8 mouse cellular contexts compared by ENCODE assay signal in the genomic region with DNA sequence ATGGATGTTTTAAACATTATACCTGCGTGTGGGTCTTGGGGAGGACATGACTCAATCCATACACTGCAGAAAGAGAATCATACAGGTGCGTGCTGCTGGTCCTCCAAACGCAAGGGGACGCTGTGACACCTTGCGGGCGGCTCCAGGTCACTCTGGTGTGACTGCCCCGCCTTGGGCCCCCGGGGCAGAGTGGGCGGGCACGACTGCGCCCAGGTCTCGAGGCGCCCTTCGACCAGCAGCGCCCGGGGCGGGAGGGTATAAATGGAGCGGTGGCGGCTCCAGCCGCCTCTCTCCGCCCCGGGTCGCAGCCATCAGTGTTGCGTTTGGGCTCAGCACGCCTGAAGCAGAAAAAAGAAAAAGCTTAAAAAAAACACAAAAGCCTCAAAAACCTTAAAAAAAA. TPM values are rescaled to one million over a fixed set of nuclear protein-coding genes. Genes with fewer than 3 reads are reported as not detected.
DNase-seq lines count a peak whose midpoint lies in the region; ATAC-seq and TF ChIP-seq lines count a peak whose summit lies in the region.

No protein-coding gene starts in this region.

- peaks cover 32% of the 10 kb centered on the region for H3K36me3 ChIP-seq in ES-Bruce4 (ENCODE audit: control insufficient read depth, insufficient read depth, low read length, poor library complexity, severe bottlenecking)
- peaks cover 12% of the 10 kb centered on the region for H3K36me3 ChIP-seq in forebrain, embryonic 12.5 days (replicated peaks)
- H3K36me3 ChIP-seq in heart, postnatal 0 days (replicated peaks; ENCODE audit: control insufficient read depth, insufficient read depth, low read length): peaks cover 8% of the 10 kb centered on the region
- peaks cover 36% of the 10 kb centered on the region for H3K36me3 ChIP-seq in liver, embryonic 15.5 days (replicated peaks)
- H3K36me3 ChIP-seq in neural tube, embryonic 11.5 days (ENCODE audit: control insufficient read depth, insufficient read depth, low read length): peaks cover 6% of the 10 kb centered on the region; the same call in 1 of the 2 replicates
- peaks cover 8% of the 10 kb centered on the region; the same call in 1 of the 2 replicates for H3K36me3 ChIP-seq in stomach, embryonic 16.5 days (ENCODE audit: control insufficient read depth, insufficient read depth, low read length)

- TF ChIP-seq CTCF in ES-Bruce4 (IDR thresholded peaks at IDR 0.05; ENCODE audit: low read depth, low read length): peak; percentile 75
- peak; percentile 89 for TF ChIP-seq CTCF in heart, postnatal 0 days (IDR thresholded peaks at IDR 0.05; ENCODE audit: low read depth)

- H3K4me2 ChIP-seq in forebrain, embryonic 12.5 days: peak overlapping the region; percentile 69
- peak overlapping the region; percentile 73 for H3K4me2 ChIP-seq in heart, postnatal 0 days (ENCODE audit: low read depth, low read length)
- H3K4me2 ChIP-seq in liver, embryonic 15.5 days: peak overlapping the region; percentile 73
- peak overlapping the region; percentile 88 for H3K4me2 ChIP-seq in neural tube, embryonic 11.5 days (ENCODE audit: low read depth)
- H3K4me2 ChIP-seq in stomach, embryonic 16.5 days (ENCODE audit: low read depth, low read length): peak overlapping the region; percentile 87

- H3K4me1 ChIP-seq in ES-Bruce4 (ENCODE audit: control insufficient read depth, insufficient read depth, low read length): no peaks in the 10 kb centered on the region
- H3K4me1 ChIP-seq in forebrain, embryonic 12.5 days: peaks cover 25% of the 10 kb centered on the region
- peaks cover 29% of the 10 kb centered on the region for H3K4me1 ChIP-seq in heart, postnatal 0 days (ENCODE audit: control insufficient read depth, insufficient read depth)
- peaks cover 45% of the 10 kb centered on the region for H3K4me1 ChIP-seq in liver, embryonic 15.5 days (replicated peaks)
- H3K4me1 ChIP-seq in neural tube, embryonic 11.5 days (ENCODE audit: control insufficient read depth, insufficient read depth, low read length): peaks cover 19% of the 10 kb centered on the region
- H3K4me1 ChIP-seq in stomach, embryonic 16.5 days (ENCODE audit: control insufficient read depth, insufficient read depth, low read length): peaks cover 25% of the 10 kb centered on the region

- peak overlapping the region; percentile 61 for H3K9ac ChIP-seq in ES-Bruce4 (ENCODE audit: low read depth, poor library complexity, severe bottlenecking)
- peak overlapping the region; percentile 53; the same call in 1 of the 2 replicates for H3K9ac ChIP-seq in forebrain, embryonic 12.5 days
- peak overlapping the region; percentile 54; the same call in 1 of the 2 replicates for H3K9ac ChIP-seq in heart, postnatal 0 days (replicated peaks; ENCODE audit: low read depth, low read length)
- peak overlapping the region; percentile 80 for H3K9ac ChIP-seq in liver, embryonic 15.5 days
- H3K9ac ChIP-seq in neural tube, embryonic 11.5 days (ENCODE audit: low read length): peak overlapping the region; percentile 63
- H3K9ac ChIP-seq in stomach, embryonic 16.5 days (ENCODE audit: low read length): peak overlapping the region; percentile 70

- no peaks in the 10 kb centered on the region for H3K9me3 ChIP-seq in ES-Bruce4 (replicated peaks; ENCODE audit: control insufficient read depth, insufficient read depth, low read length, poor library complexity, severe bottlenecking)
- no peaks in the 10 kb centered on the region for H3K9me3 ChIP-seq in forebrain, embryonic 12.5 days
- no peaks in the 10 kb centered on the region for H3K9me3 ChIP-seq in heart, postnatal 0 days (replicated peaks; ENCODE audit: control insufficient read depth, low read length)
- H3K9me3 ChIP-seq in liver, embryonic 15.5 days (replicated peaks): no peaks in the 10 kb centered on the region
- H3K9me3 ChIP-seq in neural tube, embryonic 11.5 days (ENCODE audit: control insufficient read depth, low read length): no peaks in the 10 kb centered on the region
- no peaks in the 10 kb centered on the region for H3K9me3 ChIP-seq in stomach, embryonic 16.5 days (replicated peaks; ENCODE audit: control insufficient read depth, low read length)

- peak; percentile 94 for ATAC-seq in forebrain, embryonic 12.5 days (ENCODE audit: low FRiP score)
- peak; percentile 94 for ATAC-seq in heart, postnatal 0 days (ENCODE audit: insufficient read depth, low read depth)
- peak; percentile 83 for ATAC-seq in liver, embryonic 15.5 days (ENCODE audit: insufficient read depth)
- peak; percentile 87 for ATAC-seq in neural tube, embryonic 11.5 days (ENCODE audit: insufficient read depth, low FRiP score, low TSS enrichment)
- peak; percentile 96 for ATAC-seq in stomach, embryonic 16.5 days (ENCODE audit: insufficient read depth, low FRiP score)

- peak; percentile 93 for DNase-seq in c-Kit-positive CD71-positive TER-119-positive erythroid progenitor cells, embryonic 14.5 days (ENCODE audit: low spot score)
- DNase-seq in heart, postnatal 0 days (ENCODE audit: low spot score): peak; percentile 90
- peak; percentile 94 to 98 for DNase-seq in kidney, postnatal 36 days
- peak; percentile 93 for DNase-seq in neural tube, embryonic 11.5 days (ENCODE audit: low spot score)

- 1% methylated on average over 25 of the region's 25 CpGs for WGBS in forebrain, embryonic 12.5 days
- WGBS in heart, postnatal 0 days: 1% methylated on average over 25 of the region's 25 CpGs
- WGBS in liver, embryonic 15.5 days (ENCODE audit: insufficient replicate concordance): under 1% methylated on average over 25 of the region's 25 CpGs
- under 1% methylated on average over 25 of the region's 25 CpGs for WGBS in neural tube, embryonic 11.5 days
- under 1% methylated on average over 25 of the region's 25 CpGs for WGBS in stomach, embryonic 16.5 days

- TF ChIP-seq EP300 in ES-Bruce4 (IDR thresholded peaks at IDR 0.05; ENCODE audit: insufficient read depth, low read depth, low read length): peak; percentile 65; the same call in 1 of the 2 replicates
- TF ChIP-seq EP300 in heart, postnatal 0 days (IDR thresholded peaks at IDR 0.05; ENCODE audit: low read depth): peak; percentile 72

- no peak overlapping the region for H3K27ac ChIP-seq in ES-Bruce4 (ENCODE audit: insufficient read depth, low read length)
- peak overlapping the region; percentile 61; the same call in 1 of the 2 replicates for H3K27ac ChIP-seq in forebrain, embryonic 12.5 days
- H3K27ac ChIP-seq in heart, postnatal 0 days (ENCODE audit: low read depth): peak overlapping the region; percentile 93
- H3K27ac ChIP-seq in liver, embryonic 15.5 days (replicated peaks): peak overlapping the region; percentile 92
- no peak overlapping the region for H3K27ac ChIP-seq in neural tube, embryonic 11.5 days (ENCODE audit: low read depth, low read length)
- 0 out of 2 replicates have a peak overlapping the region, but pooled peaks have one; percentile 1 for H3K27ac ChIP-seq in stomach, embryonic 16.5 days (ENCODE audit: low read length)

- H3K27me3 ChIP-seq in ES-Bruce4 (ENCODE audit: control insufficient read depth, insufficient read depth, low read length, poor library complexity, severe bottlenecking): no peaks in the 10 kb centered on the region
- H3K27me3 ChIP-seq in forebrain, embryonic 12.5 days: no peaks in the 10 kb centered on the region
- H3K27me3 ChIP-seq in heart, postnatal 0 days (ENCODE audit: control insufficient read depth, insufficient read depth, low read length): no peaks in the 10 kb centered on the region
- no peaks in the 10 kb centered on the region for H3K27me3 ChIP-seq in liver, embryonic 15.5 days
- no peaks in the 10 kb centered on the region for H3K27me3 ChIP-seq in neural tube, embryonic 11.5 days (ENCODE audit: control insufficient read depth, insufficient read depth, low read length)
- H3K27me3 ChIP-seq in stomach, embryonic 16.5 days (ENCODE audit: control insufficient read depth, insufficient read depth, low read length): no peaks in the 10 kb centered on the region

- no peak for TF ChIP-seq POLR2A in ES-Bruce4 (IDR thresholded peaks at IDR 0.05; ENCODE audit: insufficient read depth, low read length)

- H3K4me3 ChIP-seq in ES-Bruce4 (ENCODE audit: low read depth, low read length): peak overlapping the region; percentile 70
- H3K4me3 ChIP-seq in forebrain, embryonic 12.5 days (replicated peaks): peak overlapping the region; percentile 54
- peak overlapping the region; percentile 51 for H3K4me3 ChIP-seq in heart, postnatal 0 days (ENCODE audit: low read depth, low read length)
- peak overlapping the region; percentile 74 for H3K4me3 ChIP-seq in liver, embryonic 15.5 days (replicated peaks)
- peak overlapping the region; percentile 60 for H3K4me3 ChIP-seq in neural tube, embryonic 11.5 days (ENCODE audit: low read depth, low read length)
- peak overlapping the region; percentile 67 for H3K4me3 ChIP-seq in stomach, embryonic 16.5 days (replicated peaks; ENCODE audit: low read length)

RNA-seq across cellular contexts. Expression of a gene that starts 20.3 kb away (rescaled TPM):
- 221 and 225 TPM in 2 replicates for polyA plus RNA-seq in ES-Bruce4 (2011; ENCODE audit: insufficient read depth, insufficient read length, low read depth, missing spikeins)
- polyA plus RNA-seq in forebrain, embryonic 12.5 days (2016; fragmentation: Nextera tagmentation; extraction: Ambion mirVana): 35.5 and 36.0 TPM in 2 replicates
- total RNA-seq in heart, postnatal 0 days (2014; rRNA removed; ENCODE audit: low replicate concordance): 350 and 355 TPM in 2 replicates
- polyA plus RNA-seq in heart, postnatal 0 days (2015; fragmentation: Nextera tagmentation; extraction: Ambion mirVana): 54.6 and 55.3 TPM in 2 replicates
- 79.4 and 99.7 TPM in 2 replicates for polyA plus RNA-seq in liver, embryonic 15.5 days (2015; fragmentation: Nextera tagmentation; extraction: Ambion mirVana)
- polyA plus RNA-seq in neural tube, embryonic 11.5 days (2014; fragmentation: Nextera tagmentation; extraction: Ambion mirVana): 41.4 and 46.6 TPM in 2 replicates
- 31.2 and 42.5 TPM in 2 replicates for polyA plus RNA-seq in stomach, embryonic 16.5 days (2015; fragmentation: Nextera tagmentation; extraction: Ambion mirVana)

RNA-seq across cellular contexts. Expression of a gene that starts 40.9 kb away (rescaled TPM):
- polyA plus RNA-seq in ES-Bruce4 (2011; ENCODE audit: insufficient read depth, insufficient read length, low read depth, missing spikeins): 0.45 TPM in 1 of 2 replicates, not detected in the other
- not detected in 2 replicates for polyA plus RNA-seq in forebrain, embryonic 12.5 days (2016; fragmentation: Nextera tagmentation; extraction: Ambion mirVana)
- total RNA-seq in heart, postnatal 0 days (2014; rRNA removed; ENCODE audit: low replicate concordance): not detected in 2 replicates
- not detected in 2 replicates for polyA plus RNA-seq in heart, postnatal 0 days (2015; fragmentation: Nextera tagmentation; extraction: Ambion mirVana)
- not detected in 2 replicates for polyA plus RNA-seq in liver, embryonic 15.5 days (2015; fragmentation: Nextera tagmentation; extraction: Ambion mirVana)
- polyA plus RNA-seq in neural tube, embryonic 11.5 days (2014; fragmentation: Nextera tagmentation; extraction: Ambion mirVana): not detected in 2 replicates
- not detected in 2 replicates for polyA plus RNA-seq in stomach, embryonic 16.5 days (2015; fragmentation: Nextera tagmentation; extraction: Ambion mirVana)

RNA-seq across cellular contexts. Expression of a gene that starts 49.1 kb away (rescaled TPM):
- polyA plus RNA-seq in ES-Bruce4 (2011; ENCODE audit: insufficient read depth, insufficient read length, low read depth, missing spikeins): not detected in 2 replicates
- 5.1 and 5.9 TPM in 2 replicates for polyA plus RNA-seq in forebrain, embryonic 12.5 days (2016; fragmentation: Nextera tagmentation; extraction: Ambion mirVana)
- total RNA-seq in heart, postnatal 0 days (2014; rRNA removed; ENCODE audit: low replicate concordance): 9.0 and 12.3 TPM in 2 replicates
- 8.9 and 9.0 TPM in 2 replicates for polyA plus RNA-seq in heart, postnatal 0 days (2015; fragmentation: Nextera tagmentation; extraction: Ambion mirVana)
- 1.2 TPM in 2 replicates for polyA plus RNA-seq in liver, embryonic 15.5 days (2015; fragmentation: Nextera tagmentation; extraction: Ambion mirVana)
- 27.2 and 34.0 TPM in 2 replicates for polyA plus RNA-seq in neural tube, embryonic 11.5 days (2014; fragmentation: Nextera tagmentation; extraction: Ambion mirVana)
- polyA plus RNA-seq in stomach, embryonic 16.5 days (2015; fragmentation: Nextera tagmentation; extraction: Ambion mirVana): 18.5 and 21.3 TPM in 2 replicates

Comparison
In these comparisons a context has a peak if more than half of its experiments do, and no peak if none do; other contexts are left out.
1. H3K27ac ChIP-seq: peak in forebrain, embryonic 12.5 days (single experiment), heart, postnatal 0 days (single experiment), liver, embryonic 15.5 days (single experiment) and stomach, embryonic 16.5 days (single experiment); none in ES-Bruce4 (single experiment) and neural tube, embryonic 11.5 days (single experiment).
2. Peak in every context shown above with its lines, with median percentiles within 50 percentile points of each other: H3K4me3 ChIP-seq, H3K9ac ChIP-seq, DNase-seq, ATAC-seq and H3K4me2 ChIP-seq.